Mouse (Mus musculus) small intestine, adult 2 months (tissue): ENCODE measurements at regions not wholly inside any gene's neighbourhood (a gene's known extent, or its start where the extent isn't known, plus 50 kb on each side); places are given as distances from the start of the nearest gene placed in this dataset.

Experiments
- H3K27ac ChIP-seq: fragments of 200-500 bp; 2 replicates; pipeline ENCODE4 v1.5.1; 2012; ENCODE audit warnings: low read depth, low read length, control low read depth, inconsistent platforms; ENCODE audit not compliant: insufficient read depth
- H3K27me3 ChIP-seq: fragments of 200-500 bp; 2 replicates; pipeline ENCODE4 v1.6.1; 2012; ENCODE audit warnings: mild to moderate bottlenecking, moderate library complexity, low read length, inconsistent platforms; ENCODE audit not compliant: control insufficient read depth, insufficient read depth
- H3K36me3 ChIP-seq: fragments of 200-500 bp; 2 replicates; pipeline ENCODE4 v1.6.1; 2012; ENCODE audit warnings: mild to moderate bottlenecking, low read length, control low read depth, inconsistent platforms; ENCODE audit not compliant: control insufficient read depth, insufficient read depth
- H3K4me1 ChIP-seq: fragments of 200-500 bp; 2 replicates; pipeline ENCODE4 v1.6.1; 2012; ENCODE audit warnings: low read length, inconsistent platforms, mixed read lengths; ENCODE audit not compliant: control insufficient read depth, insufficient read depth, insufficient read length
- H3K4me3 ChIP-seq: fragments of 200-500 bp; 2 replicates; pipeline ENCODE4 v1.5.1; 2012; ENCODE audit warnings: low read depth, mild to moderate bottlenecking, control low read depth, inconsistent platforms, low read length, moderate library complexity
- CTCF ChIP-seq: fragments of 200-500 bp; IDR thresholded peaks from 2 replicates; pipeline ENCODE4 v1.5.1; 2012; ENCODE audit warnings: low read depth, mild to moderate bottlenecking, control low read depth, inconsistent platforms, low read length, moderate library complexity, mixed read lengths; ENCODE audit not compliant: insufficient replicate concordance, insufficient read length; ENCODE audit errors: extremely low read depth
- POLR2A ChIP-seq: fragments of 200-500 bp; IDR thresholded peaks from 2 replicates; pipeline ENCODE4 v1.6.1; 2012; ENCODE audit warnings: low read depth, mild to moderate bottlenecking, control low read depth, inconsistent platforms, low read length, moderate library complexity
- WGBS: fragments of 180-500 bp; shearing (Covaris S2); methylation state at CpG from one replicate; pipeline ENCODE4 v1.1.7; 2018; 5-methylcytosine and 5-hydroxymethylcytosine counted together

DNA sequence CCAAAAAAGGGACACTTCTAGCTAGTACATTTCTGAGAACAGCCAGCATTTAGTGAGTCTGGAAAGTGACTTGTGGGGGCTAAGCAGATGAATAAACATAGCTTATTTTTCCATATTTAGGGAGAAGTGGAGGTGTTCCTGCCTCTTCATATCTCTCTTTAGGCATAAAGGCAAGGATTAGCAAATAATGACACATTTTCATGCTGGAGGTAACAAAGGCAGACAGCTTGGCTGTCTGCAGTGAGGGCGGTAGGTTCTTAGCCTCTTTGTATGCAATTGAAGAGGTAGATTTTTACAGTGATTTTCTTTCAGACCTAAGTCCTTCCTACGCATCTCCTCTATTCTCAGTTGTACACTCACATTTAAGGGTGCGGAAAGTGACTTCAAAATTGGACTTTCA, 176.5 kb downstream of the Icos start:
- 94% methylated on average over 3 of the region's 3 CpGs for WGBS
- no peaks in the 10 kb centered on the region for H3K36me3 ChIP-seq
- no peak for TF ChIP-seq CTCF
- no peak for TF ChIP-seq POLR2A
- H3K4me1 ChIP-seq = no peaks in the 10 kb centered on the region
- no peak overlapping the region for H3K27ac ChIP-seq
- H3K27me3 ChIP-seq = no peaks in the 10 kb centered on the region
- no peak overlapping the region for H3K4me3 ChIP-seq

DNA sequence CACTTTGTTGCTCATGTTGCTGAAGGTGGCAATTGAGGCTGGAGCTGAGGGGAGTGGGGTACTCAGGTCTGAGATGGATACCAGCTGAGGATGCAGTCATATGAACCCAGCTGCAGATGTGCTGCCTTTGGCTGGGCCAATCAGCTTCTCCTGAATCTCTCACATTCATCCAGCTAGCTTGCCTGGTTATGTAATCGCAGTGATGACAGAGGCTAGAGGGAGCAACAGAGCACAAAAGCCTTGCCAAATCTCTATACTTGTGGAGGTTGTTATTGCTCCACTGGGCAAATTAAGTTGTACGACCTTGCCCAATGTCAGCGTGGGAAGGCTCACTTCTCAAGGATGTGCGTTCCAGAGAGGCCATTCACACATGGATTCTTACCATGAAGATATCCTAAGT, 179.5 kb downstream of the Icos start:
- 64% methylated on average over 4 of the region's 4 CpGs for WGBS

GRCm38 (mm10) chr1:61160505-61160904, 182.8 kb downstream of the Icos start:
- Histone ChIP-seq H3K4me3 (no peak overlapping the region), H3K27ac (no peak overlapping the region), H3K27me3 (no peaks in the 10 kb centered on the region), H3K36me3 (no peaks in the 10 kb centered on the region), H3K4me1 (no peaks in the 10 kb centered on the region)
- no peak for TF ChIP-seq POLR2A
- WGBS = 91% methylated on average over 3 of the region's 3 CpGs

More for the DNA sequence above, 179.5 kb downstream of the Icos start:
- H3K4me3 ChIP-seq = no peak overlapping the region
- no peak for TF ChIP-seq POLR2A
- TF ChIP-seq CTCF = no peak
- H3K36me3 ChIP-seq = no peaks in the 10 kb centered on the region
- no peaks in the 10 kb centered on the region for H3K27me3 ChIP-seq
- H3K4me1 ChIP-seq = no peaks in the 10 kb centered on the region
- no peak overlapping the region for H3K27ac ChIP-seq

- H3K27ac ChIP-seq = no peak overlapping the region
- no peaks in the 10 kb centered on the region for H3K36me3 ChIP-seq
- TF ChIP-seq POLR2A = no peak
- TF ChIP-seq CTCF = no peak
- H3K27me3 ChIP-seq = no peaks in the 10 kb centered on the region
- WGBS = 85% methylated on average over 2 of the region's 2 CpGs
- H3K4me3 ChIP-seq = no peak overlapping the region
- no peaks in the 10 kb centered on the region for H3K4me1 ChIP-seq
These were observed 186.5 kb downstream of the Icos start for GRCm38 (mm10) chr1:61164271-61164670.

GRCm38 (mm10) chr1:61171941-61172340, 194.2 kb downstream of the Icos start:
- TF ChIP-seq POLR2A = no peak
- TF ChIP-seq CTCF = no peak
- Histone ChIP-seq H3K36me3 (no peaks in the 10 kb centered on the region), H3K27ac (no peak overlapping the region), H3K4me1 (no peaks in the 10 kb centered on the region), H3K4me3 (no peak overlapping the region), H3K27me3 (no peaks in the 10 kb centered on the region)
- 77% methylated on average over 6 of the region's 6 CpGs for WGBS

DNA sequence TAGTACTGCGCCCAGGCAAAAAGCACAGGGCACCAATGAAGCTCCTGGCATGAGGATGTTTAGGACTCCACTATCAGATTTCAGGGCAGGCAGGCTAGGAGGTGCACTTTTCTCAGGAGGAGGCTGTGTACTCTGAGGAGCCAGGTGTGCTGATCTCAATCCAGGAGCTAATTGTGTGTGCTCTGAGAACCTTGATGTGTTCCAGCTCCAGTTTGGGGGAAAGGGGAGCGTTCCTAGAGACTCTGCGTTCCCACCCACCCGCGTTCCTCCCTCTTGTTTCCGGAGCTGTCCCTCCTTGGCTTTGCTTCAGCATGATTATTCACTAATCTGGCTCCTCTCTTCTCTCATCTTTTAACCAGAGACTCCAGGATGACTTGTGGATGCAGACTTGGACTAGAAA, 195.2 kb downstream of the Icos start:
- TF ChIP-seq POLR2A = no peak
- no peak for TF ChIP-seq CTCF
- no peaks in the 10 kb centered on the region for H3K4me1 ChIP-seq
- no peaks in the 10 kb centered on the region for H3K27me3 ChIP-seq
- H3K4me3 ChIP-seq = no peak overlapping the region
- 61% methylated on average over 6 of the region's 6 CpGs for WGBS
- H3K36me3 ChIP-seq = no peaks in the 10 kb centered on the region
- no peak overlapping the region for H3K27ac ChIP-seq

DNA sequence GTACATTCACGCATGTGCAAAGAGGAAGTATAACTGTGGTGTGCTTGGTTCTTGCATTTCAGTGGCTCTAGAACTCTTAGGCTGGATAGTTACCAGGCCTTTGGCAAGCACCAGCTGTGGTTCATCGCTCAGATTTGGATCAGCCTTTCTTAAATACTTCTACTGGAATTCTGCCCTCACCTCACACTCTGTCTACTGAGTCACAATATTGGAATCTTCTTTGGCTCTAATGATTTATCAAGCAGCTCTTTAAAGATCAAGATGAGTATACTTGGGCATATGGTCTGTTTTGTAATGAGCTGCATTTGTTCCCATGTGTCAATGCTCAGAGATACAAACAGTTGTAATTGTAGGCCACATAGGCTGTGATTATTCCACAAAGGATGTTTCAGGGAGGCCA, 197.5 kb downstream of the Icos start:
- 83% methylated on average over 2 of the region's 2 CpGs for WGBS
- H3K4me3 ChIP-seq = no peak overlapping the region
- TF ChIP-seq CTCF = no peak
- no peak for TF ChIP-seq POLR2A

DNA sequence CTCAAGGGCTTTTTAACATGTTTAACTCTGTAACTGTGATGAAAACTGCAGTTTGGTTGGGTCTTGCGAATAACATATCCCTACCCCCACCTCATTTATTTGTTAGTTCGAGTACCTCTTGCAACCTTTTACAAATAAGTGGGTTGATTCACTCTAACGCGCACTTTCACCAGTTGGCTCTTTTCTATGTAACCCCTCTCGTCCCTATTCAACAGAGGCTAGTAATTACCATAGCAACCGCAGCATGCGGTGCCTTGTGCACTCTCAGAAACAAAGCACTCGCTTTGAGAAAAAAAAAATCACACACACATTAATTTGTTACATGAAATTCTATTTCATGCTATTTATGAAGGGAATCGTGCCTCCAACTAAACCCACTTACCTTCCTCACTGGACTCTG, 201.7 kb downstream of the Icos start:
- Histone ChIP-seq H3K4me3 (no peak overlapping the region), H3K27me3 (no peaks in the 10 kb centered on the region), H3K4me1 (no peaks in the 10 kb centered on the region), H3K36me3 (no peaks in the 10 kb centered on the region), H3K27ac (no peak overlapping the region)
- 82% methylated on average over 9 of the region's 9 CpGs for WGBS
- TF ChIP-seq CTCF = no peak
- no peak for TF ChIP-seq POLR2A

More for the DNA sequence above, 197.5 kb downstream of the Icos start:
- Histone ChIP-seq H3K27ac (no peak overlapping the region), H3K36me3 (no peaks in the 10 kb centered on the region), H3K4me1 (no peaks in the 10 kb centered on the region), H3K27me3 (no peaks in the 10 kb centered on the region)
